Mouse (Mus musculus) liver, adult 2 months (tissue): ENCODE measurements around the gene Pitx3. TPM values are rescaled to one million over a fixed set of nuclear protein-coding genes. Genes with fewer than 3 reads are reported as not detected.
A peak's percentile ranks its signal among the peaks of the same experiment; 100 is the strongest.

Experiments
- DNase-seq: peaks from one replicate; pipeline ENCODE4 v3.0.0-alpha.2; 2011; ENCODE audit warnings: low read depth, low spot score; ENCODE audit errors: extremely low read depth
- H3K27ac ChIP-seq: fragments of 200-500 bp; replicated peaks from 2 replicates; pipeline ENCODE4 v1.5.1; 2012; ENCODE audit warnings: low read depth, mild to moderate bottlenecking, control low read depth, inconsistent platforms, low read length; ENCODE audit not compliant: insufficient read depth
- H3K27me3 ChIP-seq: fragments of 200-500 bp; 2 replicates; pipeline ENCODE4 v1.6.1; 2012; ENCODE audit warnings: mild to moderate bottlenecking, moderate library complexity, low read length, inconsistent platforms; ENCODE audit not compliant: control insufficient read depth, insufficient read depth
- H3K36me3 ChIP-seq: fragments of 200-500 bp; 2 replicates; pipeline ENCODE4 v1.6.1; 2012; ENCODE audit warnings: low read length, inconsistent platforms; ENCODE audit not compliant: control insufficient read depth, insufficient read depth
- H3K4me1 ChIP-seq: fragments of 200-500 bp; 2 replicates; pipeline ENCODE4 v1.6.1; 2011; ENCODE audit warnings: low read length; ENCODE audit not compliant: control insufficient read depth, insufficient read depth
- H3K4me3 ChIP-seq: fragments of 200-500 bp; 2 replicates; pipeline ENCODE4 v1.5.1; 2011; ENCODE audit warnings: low read depth, mild to moderate bottlenecking, control low read depth, low read length, moderate library complexity; ENCODE audit not compliant: insufficient read depth
- H3K79me2 ChIP-seq: fragments of 200-500 bp; 2 replicates; pipeline ENCODE4 v1.6.1; 2012; ENCODE audit warnings: inconsistent platforms, mild to moderate bottlenecking, low read length, moderate library complexity; ENCODE audit not compliant: control insufficient read depth, insufficient read depth
- H3K9ac ChIP-seq: fragments of 200-500 bp; 2 replicates; pipeline ENCODE4 v1.6.1; 2012; ENCODE audit warnings: low read depth, mild to moderate bottlenecking, control low read depth, inconsistent platforms, low read length
- CTCF ChIP-seq: fragments of 200-500 bp; IDR thresholded peaks from 2 replicates; pipeline ENCODE4 v1.5.1; 2011; ENCODE audit warnings: low read depth, low read length, control low read depth
- POLR2A ChIP-seq: fragments of 200-500 bp; IDR thresholded peaks from 2 replicates; pipeline ENCODE4 v1.6.1; 2011; ENCODE audit warnings: low read length, control low read depth; ENCODE audit not compliant: insufficient read depth; ENCODE audit errors: extremely low read depth
- WGBS: fragments of 180-500 bp; shearing (Covaris S2); methylation state at CpG from one replicate; pipeline ENCODE4 v1.1.7; 2018; 5-methylcytosine and 5-hydroxymethylcytosine counted together
- polyA plus RNA-seq: library from polyadenylated mRNA; depleted of rRNA; stranded (reverse); fragments of >200 nt; gene quantifications from 2 replicates; pipeline ENCODE4 v1.2.3, GENCODE M21; 2012; rRNA removed
- total RNA-seq: library from RNA; depleted of rRNA; stranded (reverse); fragments of >200 nt; gene quantifications from 2 replicates; pipeline ENCODE4 v1.2.3, GENCODE M21; 2014; rRNA removed

The Pitx3 gene
- total RNA-seq, result not detected in 2 replicates
- polyA plus RNA-seq, result not detected in 2 replicates

DNA sequence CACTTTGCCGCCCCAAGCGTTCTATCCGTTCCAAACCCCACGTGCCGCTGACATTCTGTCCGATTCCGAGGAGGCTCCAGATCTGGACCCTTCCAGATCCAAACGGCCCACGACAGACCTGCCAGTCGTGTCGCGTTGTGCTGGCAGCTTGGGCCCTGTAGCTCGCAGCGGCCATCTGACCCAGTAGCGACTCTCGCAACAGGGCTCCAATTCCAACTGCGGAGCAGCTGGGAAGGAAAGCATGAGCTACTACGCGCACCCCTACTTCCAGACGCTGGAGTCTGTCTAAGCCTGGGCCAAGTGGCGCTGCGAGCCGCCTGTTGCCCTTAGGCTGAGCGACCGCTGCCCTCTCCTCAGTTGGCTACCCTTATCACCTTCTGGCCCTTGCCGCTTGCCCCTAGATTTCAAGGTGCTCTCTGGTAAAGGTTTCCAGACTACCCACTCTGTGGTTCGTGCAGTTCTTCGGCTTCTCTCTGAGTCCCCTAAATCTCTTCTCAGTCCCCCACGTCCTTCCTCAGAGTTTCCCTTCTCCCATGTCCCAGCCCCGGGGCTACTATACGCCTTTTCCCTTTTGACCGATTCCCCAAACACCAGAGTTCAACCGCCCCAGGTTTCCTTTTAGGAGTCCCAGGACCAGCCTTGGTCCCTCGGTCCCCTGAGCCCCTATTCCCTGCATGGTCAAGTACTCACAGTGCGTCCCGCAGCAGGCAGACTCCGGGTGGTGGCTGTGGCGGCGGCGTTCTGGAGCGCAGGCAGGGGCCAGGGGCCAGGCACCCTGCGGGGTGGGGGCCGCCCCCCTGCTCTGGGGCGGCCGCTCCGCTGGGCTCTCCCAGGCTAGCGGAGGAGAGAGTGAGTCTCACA, at the start of gene Pitx3:
Pitx3 (minus strand) TSS at position 816 of the 861 bp plus-strand sequence.
- Histone ChIP-seq H3K4me1 (peaks cover 5% of the 10 kb centered on the region; the same call in 1 of the 2 replicates), H3K4me3 (peak within 1 kb of the TSS; percentile 67), H3K27ac (no peak within 1 kb of the TSS), H3K79me2 (peaks cover 3% of the 10 kb centered on the region; the same call in 1 of the 2 replicates), H3K36me3 (no peaks in the 10 kb centered on the region), H3K27me3 (peaks cover 3% of the 10 kb centered on the region; the same call in 1 of the 2 replicates), H3K9ac (peak within 1 kb of the TSS; percentile 42)
- WGBS, result 4% methylated on average over 47 of the region's 47 CpGs
- TF ChIP-seq POLR2A, result no peak
- DNase-seq, result no peak

DNA sequence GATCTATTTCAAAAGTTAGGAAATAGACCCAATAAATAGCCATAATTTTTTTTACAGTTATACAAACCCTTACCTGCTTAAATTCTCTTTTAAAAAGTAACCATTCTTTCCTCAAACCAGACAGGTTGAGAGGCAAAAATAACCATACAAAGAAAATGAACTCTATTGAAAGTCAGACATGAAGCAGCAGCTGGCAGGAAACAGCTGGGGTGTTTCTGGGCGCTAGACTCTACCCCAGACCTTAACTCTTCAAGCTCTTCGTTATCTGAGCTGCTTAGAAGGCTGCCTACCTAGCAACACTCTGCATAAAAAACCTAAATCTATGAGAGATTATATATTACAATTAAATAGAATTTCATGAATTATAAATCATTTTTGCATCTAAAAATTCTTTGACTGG, 39.1 kb upstream of the Pitx3 start:
- peaks cover 2% of the 10 kb centered on the region; the same call in 1 of the 2 replicates for H3K4me1 ChIP-seq
- H3K4me3 ChIP-seq, result no peak overlapping the region
- TF ChIP-seq CTCF (no peak), POLR2A (no peak)
- H3K9ac ChIP-seq, result no peak overlapping the region
- H3K27me3 ChIP-seq, result no peaks in the 10 kb centered on the region
- H3K79me2 ChIP-seq, result peaks cover 18% of the 10 kb centered on the region; the same call in 1 of the 2 replicates
- no peak for DNase-seq
- no peaks in the 10 kb centered on the region for H3K36me3 ChIP-seq
- H3K27ac ChIP-seq, result no peak overlapping the region
- 81% methylated on average over 2 of the region's 2 CpGs for WGBS

DNA sequence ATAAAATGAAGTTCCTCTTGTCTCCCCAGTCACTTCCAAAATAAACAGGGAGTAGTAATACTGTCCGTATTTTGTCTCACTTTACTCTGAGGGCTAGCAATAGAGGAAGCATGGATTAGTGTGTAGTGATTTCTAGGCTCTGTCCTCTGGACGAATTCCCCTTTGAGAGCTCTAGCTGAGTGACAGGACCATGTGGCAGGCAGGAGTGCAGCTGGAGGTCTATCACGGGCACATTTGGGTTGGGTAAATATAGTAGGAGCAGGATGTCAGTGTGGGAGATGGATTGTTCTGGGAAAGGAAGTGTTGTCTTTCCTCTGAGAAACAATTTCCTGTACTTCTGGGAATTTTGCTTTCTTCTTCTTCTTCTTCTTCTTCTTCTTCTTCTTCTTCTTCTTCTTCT, 38.5 kb upstream of the Pitx3 start:
- H3K27ac ChIP-seq, result no peak overlapping the region
- WGBS, result 27% methylated on average over 3 of the region's 3 CpGs
- H3K4me1 ChIP-seq, result peaks cover 2% of the 10 kb centered on the region; the same call in 1 of the 2 replicates
- peaks cover 15% of the 10 kb centered on the region; the same call in 1 of the 2 replicates for H3K79me2 ChIP-seq
- no peak overlapping the region for H3K4me3 ChIP-seq
- H3K9ac ChIP-seq, result no peak overlapping the region
- no peaks in the 10 kb centered on the region for H3K27me3 ChIP-seq
- TF ChIP-seq POLR2A, result no peak
- no peak for TF ChIP-seq CTCF
- no peak for DNase-seq
- H3K36me3 ChIP-seq, result no peaks in the 10 kb centered on the region

- WGBS, result 78% methylated on average over 3 of the region's 3 CpGs
- peaks cover 4% of the 10 kb centered on the region; the same call in 1 of the 2 replicates for H3K4me1 ChIP-seq
- no peaks in the 10 kb centered on the region for H3K36me3 ChIP-seq
- no peak overlapping the region for H3K27ac ChIP-seq
- H3K4me3 ChIP-seq, result no peak overlapping the region
- DNase-seq, result peak; percentile 31
- peaks cover 10% of the 10 kb centered on the region; the same call in 1 of the 2 replicates for H3K79me2 ChIP-seq
- no peaks in the 10 kb centered on the region for H3K27me3 ChIP-seq
- no peak overlapping the region for H3K9ac ChIP-seq
- TF ChIP-seq CTCF, result no peak
- no peak for TF ChIP-seq POLR2A
Observed at GRCm38 (mm10) chr19:46182241-46182640, 34.1 kb upstream of the Pitx3 start.

- no peak overlapping the region for H3K27ac ChIP-seq
- no peak overlapping the region for H3K9ac ChIP-seq
- no peak for DNase-seq
- no peak for TF ChIP-seq CTCF
- TF ChIP-seq POLR2A, result no peak
- no peaks in the 10 kb centered on the region for H3K27me3 ChIP-seq
- no peak overlapping the region for H3K4me3 ChIP-seq
- peaks cover 2% of the 10 kb centered on the region; the same call in 1 of the 2 replicates for H3K4me1 ChIP-seq
- WGBS, result 92% methylated on average over 2 of the region's 2 CpGs
- no peaks in the 10 kb centered on the region for H3K36me3 ChIP-seq
- peaks cover 10% of the 10 kb centered on the region; the same call in 1 of the 2 replicates for H3K79me2 ChIP-seq
Observed at GRCm38 (mm10) chr19:46180274-46180673, 32.1 kb upstream of the Pitx3 start.
